Mouse (Mus musculus) liver (tissue): ENCODE results near the gene Abcb1b.
"Not testable (repeated sequence)": the region's sequence is repeated elsewhere in the genome, so short reads cannot be mapped to it uniquely, and the experiment has no call there.

Experiments used
- DNase-seq: peaks from one replicate; pipeline ENCODE4 v3.0.0-alpha.2; 2020; ENCODE audit warnings: mixed read lengths

Abcb1b gene

GRCm38 (mm10) chr5:8865630-8866029 lies 67.7 kb downstream of the Abcb1b start:
- not testable (repeated sequence) for DNase-seq

GRCm38 (mm10) chr5:8866366-8866765 lies 68.4 kb downstream of the Abcb1b start:
- DNase-seq: no peak

- DNase-seq: peak; percentile 54
Measured at GRCm38 (mm10) chr5:8868019-8868418, 70.1 kb downstream of the Abcb1b start.

- no peak for DNase-seq
Measured at GRCm38 (mm10) chr5:8872979-8873915, 75.3 kb downstream of the Abcb1b start.

- DNase-seq: no peak
Measured at GRCm38 (mm10) chr5:8877086-8877485, 79.1 kb downstream of the Abcb1b start.

GRCm38 (mm10) chr5:8877800-8878199 lies 79.9 kb downstream of the Abcb1b start:
- DNase-seq: no peak

GRCm38 (mm10) chr5:8885837-8886236 lies 87.9 kb downstream of the Abcb1b start:
- DNase-seq: no peak

GRCm38 (mm10) chr5:8893300-8894103 lies 95.6 kb downstream of the Abcb1b start, which contains the start of gene Abcb4:
Abcb4 (plus strand) TSS chr5:8893717.
- peak; percentile 90 for DNase-seq

GRCm38 (mm10) chr5:8894104-8894425 lies 96.1 kb downstream of the Abcb1b start:
- no peak for DNase-seq

GRCm38 (mm10) chr5:8894641-8895490 lies 96.9 kb downstream of the Abcb1b start:
- peak; percentile 67 for DNase-seq

- no peak for DNase-seq
Measured at GRCm38 (mm10) chr5:8896198-8896597, 98.3 kb downstream of the Abcb1b start.

GRCm38 (mm10) chr5:8898246-8898645 lies 100.3 kb downstream of the Abcb1b start:
- no peak for DNase-seq

- no peak for DNase-seq
Measured at GRCm38 (mm10) chr5:8901001-8901400, 103.1 kb downstream of the Abcb1b start.

GRCm38 (mm10) chr5:8902141-8902817 lies 104.3 kb downstream of the Abcb1b start:
- no peak for DNase-seq

GRCm38 (mm10) chr5:8904539-8904938 lies 106.6 kb downstream of the Abcb1b start:
- no peak for DNase-seq

GRCm38 (mm10) chr5:8911567-8912198 lies 113.7 kb downstream of the Abcb1b start:
- no peak for DNase-seq
